Mouse (Mus musculus): ENCODE measurements around the gene Gcc1.

- TF ChIP-seq CTCF (IDR thresholded peaks at IDR 0.05; ENCODE audit: low read depth, low read length) (no peak), POLR2A (IDR thresholded peaks at IDR 0.05; ENCODE audit: extremely low read depth, insufficient read depth, low read length) (no peak)
These were observed 43.3 kb upstream of the Gcc1 start for GRCm38 (mm10) chr6:28471284-28472035.
